Mouse (Mus musculus): ENCODE data around the gene Otx1. TPM values are rescaled to one million over a fixed set of nuclear protein-coding genes. Genes with fewer than 3 reads are reported as not detected.
A peak's percentile ranks its signal among the peaks of the same experiment; 100 is the strongest.

Gene Otx1
- polyA plus RNA-seq (2012; ENCODE audit: insufficient read depth, low replicate concordance), result not detected in 2 replicates

DNA sequence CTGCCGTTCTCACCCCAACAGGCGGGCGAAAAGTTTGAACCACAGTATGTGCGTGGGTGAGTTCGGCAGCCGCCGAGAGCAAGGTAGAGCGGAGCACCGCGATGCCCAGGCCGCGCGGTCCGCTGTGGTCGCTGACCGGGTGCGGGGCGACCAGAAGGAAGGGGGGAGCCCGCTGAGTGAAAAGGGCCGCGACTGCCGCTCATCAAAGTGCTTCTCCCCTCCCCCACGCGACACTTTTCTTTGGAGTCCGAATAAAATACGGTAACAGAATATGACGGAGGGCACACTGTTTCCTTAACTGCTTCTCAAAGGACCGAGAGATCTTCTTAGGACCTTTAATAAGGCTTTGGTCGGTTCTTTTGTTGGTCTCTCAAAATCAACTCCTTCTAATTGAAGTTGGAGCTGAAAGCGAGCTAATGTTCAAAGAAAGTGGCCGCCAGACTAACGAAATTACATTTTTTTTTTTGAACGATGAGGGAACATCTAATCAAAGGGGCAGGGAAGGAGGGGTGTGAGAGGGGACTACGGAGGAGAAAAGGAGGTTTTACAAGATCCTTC is at the start of gene Otx1:
TSS of gene Otx1 (minus strand) at position 115 of the 558 bp plus-strand sequence.
- Histone ChIP-seq H3K9me3 (no peaks in the 10 kb centered on the region), H3K4me3 (replicated peaks) (peak within 1 kb of the TSS; percentile 90), H3K27me3 (replicated peaks) (peaks cover 95% of the 10 kb centered on the region), H3K4me1 (peaks cover 68% of the 10 kb centered on the region), H3K36me3 (replicated peaks; ENCODE audit: low read length) (no peaks in the 10 kb centered on the region)
- TF ChIP-seq FLI1 (IDR thresholded peaks at IDR 0.05; ENCODE audit: low read length), result no peak
- TF ChIP-seq GATA1 (IDR thresholded peaks at IDR 0.05; ENCODE audit: borderline replicate concordance, low read length), result no peak

DNA sequence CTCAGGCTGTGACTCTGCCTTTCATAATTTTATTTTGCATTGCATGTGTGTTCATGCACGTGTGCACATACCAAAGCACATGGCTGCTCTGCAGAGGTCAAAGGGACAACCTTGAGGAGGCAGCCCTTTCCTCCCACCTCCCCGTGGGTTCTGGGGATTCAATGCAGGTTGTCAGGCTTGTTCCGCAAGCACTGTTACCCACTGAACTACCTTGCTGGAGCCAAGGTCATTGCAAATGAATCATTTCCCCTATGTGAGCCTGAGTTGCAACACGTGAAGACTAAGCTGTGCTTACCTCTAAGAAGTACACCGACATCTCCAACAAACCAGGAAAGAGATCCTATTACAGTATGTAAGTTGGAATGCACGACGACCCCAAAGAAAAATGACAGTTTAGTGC is 48.2 kb upstream of the Otx1 start:
- no peak overlapping the region for H3K4me3 ChIP-seq (replicated peaks)
- H3K4me1 ChIP-seq, result no peaks in the 10 kb centered on the region
- TF ChIP-seq GATA1 (IDR thresholded peaks at IDR 0.05; ENCODE audit: borderline replicate concordance, low read length) (no peak), FLI1 (IDR thresholded peaks at IDR 0.05; ENCODE audit: low read length) (no peak)
- no peaks in the 10 kb centered on the region for H3K9me3 ChIP-seq
- H3K36me3 ChIP-seq (replicated peaks; ENCODE audit: low read length), result no peaks in the 10 kb centered on the region
- no peaks in the 10 kb centered on the region for H3K27me3 ChIP-seq (replicated peaks)

DNA sequence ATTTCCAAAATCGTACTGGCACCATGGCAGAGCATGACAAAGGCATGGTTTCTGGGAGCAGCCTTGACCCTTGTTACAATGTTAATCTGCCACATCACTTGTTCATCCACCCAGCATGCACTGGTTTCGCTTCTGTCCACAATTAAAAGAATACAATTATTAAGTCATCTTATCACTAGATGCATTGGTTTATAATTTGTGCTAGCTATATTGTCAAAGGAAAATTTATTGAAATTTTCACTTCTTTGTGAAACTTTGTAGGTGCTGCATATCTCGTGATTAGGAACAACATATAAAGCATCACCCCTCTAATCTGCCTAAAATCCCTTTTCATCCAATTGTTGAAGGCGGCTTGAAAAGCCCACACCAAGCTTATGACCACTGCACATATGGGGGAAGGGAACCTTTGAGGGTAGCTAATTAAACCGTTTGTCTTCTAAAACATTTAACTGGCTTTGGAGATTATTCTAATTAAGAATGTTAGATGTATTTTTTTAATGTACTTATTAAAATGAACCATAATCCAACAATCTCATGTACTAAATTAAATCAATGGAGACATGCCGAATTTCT is 37.2 kb upstream of the Otx1 start:
- no peak overlapping the region for H3K4me3 ChIP-seq (replicated peaks)
- H3K4me1 ChIP-seq, result no peaks in the 10 kb centered on the region
- no peaks in the 10 kb centered on the region for H3K36me3 ChIP-seq (replicated peaks; ENCODE audit: low read length)
- no peak for TF ChIP-seq GATA1 (IDR thresholded peaks at IDR 0.05; ENCODE audit: borderline replicate concordance, low read length)
- TF ChIP-seq FLI1 (IDR thresholded peaks at IDR 0.05; ENCODE audit: low read length), result no peak
- no peaks in the 10 kb centered on the region for H3K9me3 ChIP-seq
- H3K27me3 ChIP-seq (replicated peaks), result no peaks in the 10 kb centered on the region

DNA sequence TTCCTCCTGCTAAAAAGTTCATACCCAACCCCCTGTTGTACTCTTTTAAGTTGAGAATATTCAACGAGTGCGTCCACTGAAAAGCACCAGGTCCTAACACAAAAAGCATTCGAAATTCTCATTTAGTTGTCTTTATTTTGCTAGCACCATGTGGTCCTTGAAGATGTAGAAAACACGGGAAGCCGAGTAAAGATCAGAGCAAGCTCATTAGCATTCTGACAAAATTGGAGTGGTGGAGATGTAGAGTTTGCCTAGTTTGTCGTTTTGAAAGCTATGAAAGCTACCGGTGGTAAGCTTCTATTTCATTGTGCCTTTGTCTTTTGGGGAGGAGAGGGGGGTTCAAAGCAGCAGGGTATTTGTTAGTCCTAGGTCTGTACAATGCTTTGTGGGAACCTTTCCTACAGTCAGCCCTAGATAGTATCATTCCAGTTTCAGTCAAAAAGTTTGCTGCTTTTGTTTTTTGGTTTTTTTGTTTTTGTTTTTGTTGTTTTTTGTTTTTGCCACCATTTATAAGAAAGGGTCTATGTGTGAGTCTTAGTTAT is 31.9 kb upstream of the Otx1 start:
- TF ChIP-seq GATA1 (IDR thresholded peaks at IDR 0.05; ENCODE audit: borderline replicate concordance, low read length) (no peak), FLI1 (IDR thresholded peaks at IDR 0.05; ENCODE audit: low read length) (no peak)
- Histone ChIP-seq H3K4me1 (no peaks in the 10 kb centered on the region), H3K36me3 (replicated peaks; ENCODE audit: low read length) (no peaks in the 10 kb centered on the region), H3K27me3 (replicated peaks) (no peaks in the 10 kb centered on the region), H3K9me3 (no peaks in the 10 kb centered on the region), H3K4me3 (replicated peaks) (no peak overlapping the region)

DNA sequence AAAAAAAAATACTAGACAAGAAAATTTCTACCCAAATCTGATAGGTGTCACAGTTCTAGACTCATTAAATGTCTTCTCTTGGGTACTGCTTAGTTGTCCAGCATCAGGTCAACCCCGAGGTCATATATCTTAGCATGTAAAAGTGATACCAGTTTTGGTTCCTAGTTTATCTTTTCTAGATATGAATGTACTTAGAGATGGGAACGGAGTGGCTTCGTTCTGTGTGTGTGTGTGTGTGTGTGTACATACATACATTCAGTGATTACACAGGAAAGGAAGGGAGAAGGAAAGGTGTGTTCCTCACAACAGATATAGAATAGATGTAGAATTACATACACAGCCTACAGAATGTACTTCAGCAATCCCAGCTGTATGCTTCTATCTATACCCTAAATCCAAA is 30.9 kb upstream of the Otx1 start:
- Histone ChIP-seq H3K4me3 (replicated peaks) (no peak overlapping the region), H3K9me3 (no peaks in the 10 kb centered on the region), H3K36me3 (replicated peaks; ENCODE audit: low read length) (no peaks in the 10 kb centered on the region), H3K4me1 (no peaks in the 10 kb centered on the region), H3K27me3 (replicated peaks) (no peaks in the 10 kb centered on the region)
- TF ChIP-seq FLI1 (IDR thresholded peaks at IDR 0.05; ENCODE audit: low read length), result no peak
- no peak for TF ChIP-seq GATA1 (IDR thresholded peaks at IDR 0.05; ENCODE audit: borderline replicate concordance, low read length)

DNA sequence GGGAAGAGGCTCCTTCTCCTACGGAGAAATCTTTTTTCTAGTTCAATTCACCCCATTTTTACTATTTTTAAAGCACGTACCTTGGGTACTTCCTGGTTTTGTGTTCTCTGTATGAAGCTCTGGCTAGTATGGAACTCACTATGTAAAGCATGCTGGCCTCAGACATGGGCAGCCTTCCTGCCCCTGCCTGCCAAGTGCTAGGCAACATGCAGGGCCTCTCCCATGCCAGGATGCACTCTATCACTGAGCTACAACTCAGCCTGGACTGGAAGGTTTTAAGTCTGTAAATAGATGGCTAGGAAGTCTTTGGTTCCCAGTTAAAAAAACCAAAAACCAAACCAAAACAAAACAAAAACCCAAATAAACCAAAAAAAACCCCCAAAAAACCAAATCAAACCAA is 17.9 kb upstream of the Otx1 start:
- 0 out of 2 replicates have a peak, but pooled peaks cover 2% of the 10 kb centered on the region for H3K9me3 ChIP-seq
- TF ChIP-seq GATA1 (IDR thresholded peaks at IDR 0.05; ENCODE audit: borderline replicate concordance, low read length) (no peak), FLI1 (IDR thresholded peaks at IDR 0.05; ENCODE audit: low read length) (no peak)
- no peaks in the 10 kb centered on the region for H3K4me1 ChIP-seq
- H3K36me3 ChIP-seq (replicated peaks; ENCODE audit: low read length), result no peaks in the 10 kb centered on the region
- H3K27me3 ChIP-seq (replicated peaks), result no peaks in the 10 kb centered on the region
- no peak overlapping the region for H3K4me3 ChIP-seq (replicated peaks)

DNA sequence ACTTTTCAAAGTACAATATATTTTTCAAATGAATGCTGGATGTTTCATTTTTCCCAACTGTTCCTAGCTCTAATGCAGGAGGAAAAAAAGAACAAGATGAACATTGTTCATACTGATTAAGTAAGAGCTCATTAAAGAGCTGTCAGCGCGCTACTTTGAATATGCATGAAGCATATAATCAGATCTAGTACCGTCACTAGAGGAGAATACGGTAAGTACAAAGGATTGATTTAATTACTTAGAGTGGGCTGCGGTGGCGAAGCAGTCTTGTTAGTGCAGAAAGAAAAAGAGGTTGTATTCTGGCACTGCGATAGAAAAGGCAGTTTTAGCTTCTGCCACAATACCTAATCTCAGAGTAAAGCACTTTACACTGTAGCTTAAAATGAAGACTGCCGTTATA is 14.7 kb upstream of the Otx1 start:
- TF ChIP-seq GATA1 (IDR thresholded peaks at IDR 0.05; ENCODE audit: borderline replicate concordance, low read length) (no peak), FLI1 (IDR thresholded peaks at IDR 0.05; ENCODE audit: low read length) (no peak)

DNA sequence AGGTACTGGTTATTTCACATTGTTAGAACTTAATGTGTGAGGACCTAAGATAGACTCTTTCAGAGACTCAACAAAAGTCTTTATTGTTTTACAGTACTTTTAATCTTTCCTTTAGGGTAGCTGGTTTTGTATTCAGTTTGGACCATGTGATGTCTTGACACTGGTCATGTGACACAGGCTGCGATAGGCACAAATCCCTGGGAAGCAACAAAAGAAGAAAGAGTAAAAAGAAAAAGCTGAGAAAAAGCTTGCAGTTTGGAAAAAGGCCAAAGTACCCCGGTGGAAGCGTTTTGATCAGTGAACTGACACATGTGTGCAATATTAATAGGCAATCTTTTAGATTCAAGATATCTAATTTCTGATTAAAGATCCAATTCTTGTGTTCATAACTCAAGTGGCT is 13.6 kb upstream of the Otx1 start:
- no peak overlapping the region for H3K4me3 ChIP-seq (replicated peaks)
- TF ChIP-seq GATA1 (IDR thresholded peaks at IDR 0.05; ENCODE audit: borderline replicate concordance, low read length) (no peak), FLI1 (IDR thresholded peaks at IDR 0.05; ENCODE audit: low read length) (no peak)
- 0 out of 2 replicates have a peak, but pooled peaks cover 2% of the 10 kb centered on the region for H3K9me3 ChIP-seq

More for the DNA sequence above, 14.7 kb upstream of the Otx1 start:
- Histone ChIP-seq H3K27me3 (replicated peaks) (no peaks in the 10 kb centered on the region), H3K4me3 (replicated peaks) (no peak overlapping the region), H3K9me3 (0 out of 2 replicates have a peak, but pooled peaks cover 2% of the 10 kb centered on the region), H3K4me1 (no peaks in the 10 kb centered on the region), H3K36me3 (replicated peaks; ENCODE audit: low read length) (no peaks in the 10 kb centered on the region)

DNA sequence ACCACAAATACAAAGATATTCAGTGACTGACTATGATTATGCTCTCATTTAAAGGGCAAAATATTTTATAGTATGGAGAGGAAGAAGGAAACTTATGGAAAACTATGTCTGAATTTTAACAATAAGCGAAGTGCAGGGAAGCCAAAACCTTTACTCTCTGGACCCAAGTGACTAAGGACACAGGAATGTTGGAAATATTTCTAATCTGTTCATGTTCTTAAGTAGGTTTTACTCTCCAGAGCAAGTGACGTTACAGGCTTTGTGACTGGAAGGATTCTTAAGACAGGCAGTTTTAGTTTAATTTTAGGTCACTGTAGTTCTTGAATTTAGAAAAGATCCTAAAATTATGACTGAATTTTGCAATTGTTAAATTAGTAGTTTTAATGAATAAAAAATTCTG is 6.1 kb upstream of the Otx1 start:
- TF ChIP-seq FLI1 (IDR thresholded peaks at IDR 0.05; ENCODE audit: low read length), result no peak
- Histone ChIP-seq H3K36me3 (replicated peaks; ENCODE audit: low read length) (no peaks in the 10 kb centered on the region), H3K9me3 (no peaks in the 10 kb centered on the region), H3K27me3 (replicated peaks) (peaks cover 61% of the 10 kb centered on the region), H3K4me1 (peaks cover 24% of the 10 kb centered on the region), H3K4me3 (replicated peaks) (no peak overlapping the region)

More for the DNA sequence above, 13.6 kb upstream of the Otx1 start:
- Histone ChIP-seq H3K4me1 (no peaks in the 10 kb centered on the region), H3K36me3 (replicated peaks; ENCODE audit: low read length) (no peaks in the 10 kb centered on the region), H3K27me3 (replicated peaks) (no peaks in the 10 kb centered on the region)

DNA sequence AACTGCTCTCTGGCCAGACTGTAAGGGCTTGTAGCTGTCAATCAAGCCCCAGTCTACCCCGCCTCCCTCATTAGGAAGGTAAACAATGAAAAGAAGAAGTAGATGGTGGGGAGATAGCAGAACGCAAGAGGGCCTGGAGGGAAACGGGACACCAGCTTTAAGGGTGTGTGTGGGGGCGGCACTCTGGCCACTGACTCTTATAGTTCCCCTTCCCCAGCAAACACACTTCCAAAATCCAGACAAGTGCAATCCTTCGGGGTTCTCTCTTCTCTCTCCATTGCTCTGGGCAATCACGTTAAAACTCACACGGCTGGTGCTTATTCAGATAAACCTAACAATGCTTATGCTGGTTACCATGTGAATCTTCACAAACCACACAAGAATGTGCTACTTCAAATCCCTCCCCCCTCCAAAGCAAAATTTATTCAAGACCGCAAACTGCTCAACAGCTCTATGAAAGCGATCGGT is 5.5 kb upstream of the Otx1 start:
- Histone ChIP-seq H3K4me3 (replicated peaks) (no peak overlapping the region), H3K4me1 (peaks cover 30% of the 10 kb centered on the region), H3K27me3 (replicated peaks) (peaks cover 67% of the 10 kb centered on the region), H3K9me3 (no peaks in the 10 kb centered on the region), H3K36me3 (replicated peaks; ENCODE audit: low read length) (no peaks in the 10 kb centered on the region)
- no peak for TF ChIP-seq FLI1 (IDR thresholded peaks at IDR 0.05; ENCODE audit: low read length)
- no peak for TF ChIP-seq GATA1 (IDR thresholded peaks at IDR 0.05; ENCODE audit: borderline replicate concordance, low read length)
